Mouse (Mus musculus) cerebellum, adult 8-10 months (tissue): ENCODE data around the gene 9030612E09Rik.
A peak's percentile ranks its signal among the peaks of the same experiment; 100 is the strongest.

Experiments
- DNase-seq: peaks from one replicate; pipeline ENCODE4 v3.0.0; 2022

9030612E09Rik gene

DNA sequence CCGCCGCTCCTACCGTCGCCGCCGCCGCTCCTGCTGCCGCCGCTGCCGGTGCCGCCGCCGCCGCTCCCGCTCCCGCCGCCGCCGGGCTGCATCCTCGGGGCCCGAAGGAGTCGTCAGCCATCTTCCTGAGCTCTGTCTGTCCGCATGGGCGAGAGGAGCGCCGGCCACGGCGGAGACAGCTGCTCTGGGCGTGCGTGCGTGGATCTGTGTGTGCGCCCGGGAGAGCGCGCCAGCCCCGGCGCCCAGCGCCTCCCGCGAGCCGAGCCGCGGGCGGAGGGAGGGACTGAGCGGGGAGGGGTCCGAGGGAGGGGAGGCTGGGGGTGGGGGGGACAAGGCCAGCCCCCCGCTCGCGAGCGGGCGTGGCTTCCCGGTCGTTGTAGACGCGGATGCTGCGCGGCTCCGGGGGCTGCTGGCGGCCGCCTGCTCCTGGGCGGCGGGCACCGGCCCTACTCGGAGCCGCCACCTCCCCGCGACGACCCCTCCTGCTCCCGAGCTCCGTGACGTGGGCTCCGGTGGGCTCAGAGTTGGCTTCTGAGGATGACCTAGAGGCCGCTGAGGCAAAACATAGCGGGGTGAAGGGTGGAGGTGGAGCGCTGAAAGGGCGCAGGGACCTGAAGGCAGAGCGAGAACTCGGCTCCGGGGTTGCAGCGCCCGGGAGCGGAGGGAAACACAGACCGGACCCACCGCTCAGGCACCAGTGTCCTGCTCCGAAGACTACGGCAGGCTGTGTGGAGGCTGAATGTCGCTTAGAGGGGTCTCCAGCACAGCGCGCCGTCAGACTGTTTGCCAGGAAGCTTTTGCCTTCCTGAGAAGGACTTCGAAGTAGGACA, at the start of gene 9030612E09Rik, which contains the start of gene Sobp:
Gene 9030612E09Rik (plus strand): TSS at position 379 of the 830 bp plus-strand sequence.
Gene Sobp (minus strand): TSS at position 205 of the 830 bp plus-strand sequence.
- DNase-seq = peak; percentile 78

DNA sequence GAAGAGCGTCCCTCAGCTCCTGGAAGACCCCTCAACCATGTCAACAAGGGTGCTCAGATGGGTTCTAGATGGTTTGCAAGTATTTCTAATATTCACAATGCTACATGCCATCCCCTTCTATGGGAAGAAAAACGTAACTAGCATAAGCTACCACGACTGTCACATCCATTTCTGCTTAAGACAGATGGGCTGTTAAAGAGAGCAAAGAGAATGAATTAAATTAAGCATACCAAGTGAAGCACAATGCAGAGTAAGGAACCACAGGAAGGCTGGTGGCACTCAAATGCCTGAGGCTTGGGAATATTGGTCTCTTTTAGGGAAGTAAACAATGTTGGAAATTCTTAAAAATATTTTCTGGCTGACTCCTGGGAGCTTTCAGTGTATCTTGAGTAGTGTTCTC, 45.8 kb upstream of the 9030612E09Rik start:
- DNase-seq = no peak

GRCm38 (mm10) chr10:43134027-43134426, 40.5 kb upstream of the 9030612E09Rik start:
- no peak for DNase-seq

- DNase-seq = no peak
These were observed 31.3 kb upstream of the 9030612E09Rik start for GRCm38 (mm10) chr10:43143173-43143572.

DNA sequence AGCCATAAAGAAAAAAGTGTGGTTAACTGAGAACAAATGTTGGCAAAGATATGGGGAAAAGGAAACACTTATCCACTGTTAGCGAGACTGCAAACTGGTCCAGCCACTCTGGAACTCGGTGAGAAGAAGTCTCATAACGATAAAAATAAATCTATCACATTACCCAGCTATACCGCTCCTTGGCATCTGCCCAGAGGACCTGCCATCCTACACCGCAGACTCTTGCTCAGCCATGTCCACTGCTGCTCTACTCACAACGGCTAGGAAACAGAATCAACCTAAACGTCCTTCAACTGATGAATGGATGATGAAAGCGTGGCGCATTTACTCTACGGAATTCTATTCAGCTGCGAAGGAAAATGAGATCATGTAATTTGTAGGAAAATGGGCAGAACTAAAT, 26.0 kb upstream of the 9030612E09Rik start:
- no peak for DNase-seq

GRCm38 (mm10) chr10:43152643-43153042, 21.9 kb upstream of the 9030612E09Rik start:
- no peak for DNase-seq

DNA sequence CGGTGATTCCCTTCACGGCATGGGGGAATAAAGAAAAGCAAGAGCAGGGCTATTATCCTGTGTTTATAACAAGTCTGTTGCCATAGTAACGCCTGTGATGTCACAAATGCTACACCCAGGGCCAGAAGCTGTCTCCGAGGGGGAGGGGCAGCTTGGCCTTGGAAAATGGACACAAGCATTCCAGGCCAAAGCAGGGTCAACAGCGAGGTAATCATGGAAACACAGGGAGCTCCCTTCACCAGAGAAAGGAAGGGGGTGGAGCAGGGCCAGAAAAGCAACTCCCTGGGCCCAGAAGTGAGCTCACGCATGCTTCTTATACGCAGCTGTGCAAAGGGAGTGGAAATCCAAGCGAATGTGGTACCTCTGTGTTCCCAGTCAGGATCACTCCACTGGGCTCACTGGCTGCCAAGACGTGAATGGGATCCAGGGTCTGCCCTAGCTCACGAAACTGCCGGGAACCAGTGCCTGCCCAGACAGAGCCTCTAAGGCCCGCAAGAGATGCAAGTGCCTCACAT, 19.4 kb upstream of the 9030612E09Rik start:
- no peak for DNase-seq

- no peak for DNase-seq
These were observed 15.6 kb upstream of the 9030612E09Rik start for GRCm38 (mm10) chr10:43158917-43159316.

DNA sequence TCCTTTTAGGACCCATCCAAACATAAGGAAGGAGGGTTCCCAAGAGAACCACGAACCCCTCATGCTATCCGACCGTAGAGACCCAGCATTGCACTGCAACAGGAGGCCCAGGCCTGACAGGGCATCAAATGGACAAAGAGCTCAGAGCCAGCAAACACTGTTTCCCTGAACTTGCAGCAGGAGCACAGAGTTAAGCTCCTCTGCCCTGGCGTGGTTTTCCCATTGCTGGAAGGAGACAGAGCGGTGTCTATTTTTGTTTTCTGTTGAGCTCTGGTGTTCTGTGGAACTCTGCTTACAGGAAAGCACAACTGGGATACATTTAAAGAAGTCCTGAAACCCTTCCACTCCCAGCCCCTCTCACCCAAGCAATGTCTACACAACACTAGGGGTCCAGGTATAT, 15.2 kb upstream of the 9030612E09Rik start:
- DNase-seq = no peak

GRCm38 (mm10) chr10:43162318-43162717, 12.2 kb upstream of the 9030612E09Rik start:
- DNase-seq = no peak

DNA sequence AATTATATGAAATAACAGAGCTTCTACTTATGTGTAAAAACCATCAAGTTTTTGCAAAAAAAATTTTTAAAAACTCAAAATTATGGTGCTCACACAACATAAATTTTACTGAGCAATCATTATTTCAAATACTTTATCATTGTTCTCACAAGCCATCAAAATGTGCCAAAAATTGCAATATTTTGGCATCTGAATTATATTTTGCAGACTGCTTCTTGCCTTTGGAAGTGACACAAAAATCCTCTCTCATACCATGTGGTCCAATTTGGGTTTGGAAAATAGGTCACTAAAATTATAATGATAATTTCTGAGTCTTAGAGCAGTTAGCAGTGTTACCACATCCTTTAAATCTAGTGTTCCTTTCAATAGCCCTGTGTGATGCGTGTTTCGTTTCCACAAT, 10.1 kb upstream of the 9030612E09Rik start:
- no peak for DNase-seq

- no peak for DNase-seq
These were observed 8.4 kb upstream of the 9030612E09Rik start for GRCm38 (mm10) chr10:43166146-43166545.

DNA sequence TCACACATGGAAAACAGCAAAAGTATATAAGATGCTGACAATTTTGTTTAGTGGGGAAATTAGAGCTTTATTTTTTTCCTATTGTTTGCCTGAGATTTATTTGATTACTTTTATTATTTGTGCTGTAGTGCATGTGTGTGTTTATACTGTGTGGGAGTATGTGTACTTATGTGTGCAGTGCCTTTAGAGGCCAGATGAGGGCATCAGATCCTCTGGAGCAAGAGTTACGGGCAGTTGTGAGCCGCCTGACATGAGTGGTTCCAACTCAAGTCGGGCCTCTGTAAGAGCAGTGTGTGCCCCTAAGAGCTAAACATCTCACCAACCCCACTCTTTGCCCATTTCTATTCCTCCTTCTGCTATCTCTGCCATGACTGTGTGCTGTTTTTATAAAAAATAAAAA, 7.7 kb upstream of the 9030612E09Rik start:
- no peak for DNase-seq

DNA sequence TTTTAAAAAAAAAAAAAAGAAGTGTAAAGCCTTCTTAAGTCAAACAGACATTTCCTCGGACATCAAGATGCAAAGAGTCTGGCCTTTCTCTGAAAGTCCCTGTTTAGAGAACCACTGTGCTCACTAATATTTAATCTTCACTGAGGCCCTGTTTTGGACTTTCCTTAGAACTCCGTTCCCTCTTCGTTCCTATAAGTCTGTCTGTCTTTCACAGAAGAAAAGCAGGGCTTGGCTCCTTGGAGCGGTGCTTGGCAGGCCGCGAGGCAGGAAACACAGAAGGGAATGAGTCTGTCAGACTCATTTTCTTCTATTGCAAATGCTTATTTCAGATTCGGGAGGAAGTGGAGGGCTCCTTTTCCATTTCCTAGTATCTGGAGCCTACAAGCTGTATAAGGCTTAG, 5.7 kb upstream of the 9030612E09Rik start:
- DNase-seq = no peak

DNA sequence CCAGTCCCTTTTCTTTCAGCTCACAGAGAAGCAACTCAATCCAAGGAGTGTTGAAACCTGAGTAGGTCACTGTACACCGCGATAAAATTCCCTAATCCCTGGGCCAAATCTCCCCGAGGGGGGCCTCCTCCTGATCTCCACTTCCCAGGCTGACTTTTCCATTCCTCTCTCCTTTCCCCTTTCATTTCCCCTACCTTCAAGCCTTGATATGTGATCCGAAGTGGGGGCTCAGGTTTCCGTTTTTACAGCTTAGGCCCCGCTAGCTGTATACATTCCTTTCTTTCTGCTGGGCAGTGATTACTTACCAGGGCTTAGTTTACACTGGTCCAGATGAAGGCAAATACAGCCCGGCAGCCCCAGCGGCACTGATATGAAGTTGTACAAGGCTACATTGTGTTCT, 3.4 kb upstream of the 9030612E09Rik start:
- no peak for DNase-seq

DNA sequence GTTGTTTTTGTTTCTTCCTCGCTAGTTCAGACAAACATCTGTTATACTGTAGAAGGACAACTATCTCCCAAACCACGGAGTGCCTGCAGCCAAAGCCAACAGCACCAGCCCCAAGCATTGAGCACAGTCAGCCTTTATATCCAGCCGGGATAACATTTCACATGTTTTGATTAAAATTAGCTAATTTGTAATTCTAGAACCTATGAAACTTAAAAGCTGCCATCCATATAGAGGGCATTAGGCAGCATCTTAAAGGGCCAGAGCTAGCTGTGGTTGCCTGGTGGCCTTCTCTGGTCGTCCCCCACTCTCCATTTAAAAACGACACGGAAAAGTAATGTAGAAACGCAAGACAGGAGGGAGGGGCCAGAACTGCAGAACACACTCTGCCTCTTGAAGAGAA, 2.4 kb upstream of the 9030612E09Rik start:
- DNase-seq = no peak

DNA sequence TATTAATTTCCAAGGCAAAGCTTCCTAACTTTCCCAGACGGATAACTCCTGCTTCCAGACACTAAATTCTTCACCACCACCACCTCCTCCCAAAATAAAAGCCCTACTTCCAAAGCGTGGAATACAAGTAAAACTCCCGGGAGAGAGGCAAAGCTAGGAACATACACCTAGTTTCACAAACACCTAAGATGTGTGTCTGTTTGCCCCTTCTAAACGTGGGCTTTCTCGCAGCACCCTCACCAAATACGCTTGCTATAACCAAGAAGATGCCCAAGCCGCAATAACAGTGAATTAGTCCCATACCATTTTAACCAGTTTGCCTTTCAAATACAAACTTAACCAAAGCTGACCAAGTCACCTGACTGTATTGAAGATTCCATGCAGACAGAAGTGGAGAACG, 1.9 kb upstream of the 9030612E09Rik start:
- no peak for DNase-seq

- DNase-seq = peak; percentile 54
These were observed 1.2 kb upstream of the 9030612E09Rik start for GRCm38 (mm10) chr10:43173141-43173827.

DNA sequence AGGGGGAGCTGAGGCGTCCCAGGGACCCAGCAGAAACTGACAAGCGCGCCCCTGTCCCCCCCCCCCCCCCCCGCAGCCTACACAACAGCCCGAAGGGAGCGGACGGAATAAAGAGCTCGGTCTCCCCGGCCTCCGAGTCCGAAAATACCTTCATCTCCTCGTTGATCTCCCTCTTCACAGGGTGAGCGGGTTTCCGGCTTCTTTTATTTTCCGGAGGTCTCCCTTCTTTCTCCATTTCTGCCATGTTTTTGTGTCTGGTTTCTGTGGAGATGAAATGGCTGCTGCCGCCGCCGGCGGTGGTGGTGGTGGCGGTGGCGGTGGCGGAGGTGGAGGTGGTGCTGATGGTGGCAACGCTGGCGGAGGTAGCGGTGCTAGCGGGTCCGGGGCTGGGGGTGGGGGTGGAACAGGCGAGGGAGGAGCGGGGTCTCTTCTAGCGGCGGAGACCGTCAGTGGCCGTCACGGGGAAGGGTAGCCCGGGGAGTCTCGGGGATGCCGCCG, 627 bp upstream of the 9030612E09Rik start:
- no peak for DNase-seq

DNA sequence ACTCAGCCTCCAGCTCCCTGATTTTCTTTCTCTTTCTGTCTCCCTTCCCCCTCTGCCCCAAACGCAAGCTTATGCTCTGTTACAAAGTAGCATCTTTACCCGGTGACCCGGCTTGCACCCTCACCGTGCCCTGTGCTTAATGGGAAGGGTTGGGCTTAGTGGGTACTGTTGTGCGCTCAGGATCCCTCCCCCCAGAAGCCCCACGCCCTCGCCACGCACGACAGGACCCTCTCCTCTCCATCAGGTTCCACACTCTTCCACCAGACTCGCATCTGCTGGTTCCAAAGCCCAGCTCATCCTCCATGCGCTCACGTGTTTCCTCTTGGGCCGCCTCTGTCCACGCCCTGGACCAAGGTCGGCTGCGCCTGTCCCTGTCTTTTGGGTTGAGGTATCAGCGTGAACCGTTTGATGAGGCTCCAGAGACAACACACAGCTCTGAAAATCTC, 675 bp downstream of the 9030612E09Rik start:
- peak; percentile 46 for DNase-seq

- no peak for DNase-seq
These were observed 5.9 kb downstream of the 9030612E09Rik start for GRCm38 (mm10) chr10:43180313-43180912.

DNA sequence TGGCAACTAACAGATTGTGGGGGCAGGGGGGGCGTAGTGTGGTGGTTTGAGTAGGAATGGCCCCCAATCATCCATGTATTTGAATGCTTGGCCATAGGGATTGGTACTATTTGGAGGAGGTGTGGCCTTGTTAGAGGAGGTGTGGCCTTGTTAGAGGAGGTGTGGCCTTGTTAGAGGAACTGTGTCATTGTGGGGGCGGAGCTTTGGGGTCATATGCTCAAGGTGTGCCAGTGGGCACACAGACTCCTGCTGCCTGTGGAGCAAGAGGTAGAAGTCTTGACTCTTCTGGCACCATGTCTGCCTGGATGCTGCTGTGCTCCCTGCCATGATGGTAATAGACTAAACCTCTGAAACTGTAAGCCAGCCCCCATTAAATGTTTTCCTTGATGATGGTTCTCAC, 25.7 kb downstream of the 9030612E09Rik start:
- no peak for DNase-seq

DNA sequence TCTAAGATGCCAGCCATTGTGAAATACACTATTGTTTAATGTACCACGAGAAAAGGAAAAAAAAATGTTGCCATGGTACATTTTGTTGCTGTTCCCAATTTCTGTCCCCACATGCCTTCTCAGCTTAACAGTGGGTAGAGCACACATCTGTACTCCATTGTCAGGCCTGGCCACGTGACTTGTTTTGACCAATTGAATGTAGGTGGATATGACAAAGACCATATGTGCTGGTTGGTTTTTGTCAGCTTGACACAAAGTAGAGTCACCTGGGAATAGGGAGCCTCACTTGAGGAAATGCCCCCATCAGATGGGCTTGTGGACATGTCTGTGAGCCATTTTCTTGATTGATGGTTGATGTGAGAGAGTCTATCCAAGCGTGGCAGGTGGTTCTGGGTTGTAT, 29.4 kb downstream of the 9030612E09Rik start:
- no peak for DNase-seq
